9 mouse cellular contexts compared by ENCODE assay signal in genomic region chr12:102339085-102339484, GRCm38 (mm10). TPM values are rescaled to one million over a fixed set of nuclear protein-coding genes. Genes with fewer than 3 reads are reported as not detected.
DNase-seq lines count a peak whose midpoint lies in the region; ATAC-seq and TF ChIP-seq lines count a peak whose summit lies in the region.
"Had no signal": no experiment of that assay in that cellular context is flagged by ENCODE, and none has a peak within 500 bp of the region (broad histone marks: within the 10 kb centered on the region; RNA-seq: fewer than 3 reads in every experiment).

No protein-coding gene starts in this region.

- H3K36me3 ChIP-seq in heart, adult 2 months (ENCODE audit: control insufficient read depth, insufficient read depth, low read length) = no peaks in the 10 kb centered on the region
- no peaks in the 10 kb centered on the region for H3K36me3 ChIP-seq in lung, embryonic 14.5 days (ENCODE audit: insufficient read depth)
- no peaks in the 10 kb centered on the region for H3K36me3 ChIP-seq in forebrain, embryonic 15.5 days

- TF ChIP-seq CTCF in heart, adult 2 months (IDR thresholded peaks at IDR 0.05) = peak; percentile 60
- peak; percentile 44 for TF ChIP-seq CTCF in lung, embryonic 14.5 days (IDR thresholded peaks at IDR 0.05; ENCODE audit: low read depth)

- ATAC-seq in lung, embryonic 14.5 days (ENCODE audit: insufficient read depth) = no peak
- peak; percentile 63 for ATAC-seq in neutrophil, adult 5-6 weeks (ENCODE audit: extremely low read depth, insufficient number of reproducible peaks, low FRiP score, poor library complexity, severe bottlenecking)
- no peak for ATAC-seq in forebrain, embryonic 15.5 days (replicated peaks)

- no peaks in the 10 kb centered on the region for H3K9me3 ChIP-seq in lung, embryonic 14.5 days (ENCODE audit: low read depth, low read length)
- H3K9me3 ChIP-seq in forebrain, embryonic 15.5 days = no peaks in the 10 kb centered on the region

- WGBS in heart, adult 2 months = 59% methylated on average over 2 of the region's 2 CpGs
- WGBS in lung, embryonic 14.5 days = 63% methylated on average over 2 of the region's 2 CpGs
- 71% methylated on average over 2 of the region's 2 CpGs for WGBS in forebrain, embryonic 15.5 days

- no peak for TF ChIP-seq POLR2A in heart, adult 2 months (IDR thresholded peaks at IDR 0.05; ENCODE audit: insufficient read depth, low read depth, low read length)

- no peak for DNase-seq in heart, adult 2 months
- DNase-seq in heart, postnatal 10 days = no peak
- DNase-seq in lung, embryonic 14.5 days = no peak
- DNase-seq in lung, postnatal 10 days = no peak
- peak; percentile 15 for DNase-seq in ZHBTc4 (ENCODE audit: low read depth, low spot score)
- DNase-seq in left cerebral cortex, adult 11 months (ENCODE audit: low spot score) = no peak

- H3K4me1 ChIP-seq in heart, adult 2 months (ENCODE audit: control insufficient read depth, insufficient read depth, low read length) = peaks cover 3% of the 10 kb centered on the region; the same call in 1 of the 2 replicates
- 0 out of 2 replicates have a peak, but pooled peaks cover 5% of the 10 kb centered on the region for H3K4me1 ChIP-seq in lung, embryonic 14.5 days (ENCODE audit: insufficient read depth)
- no peaks in the 10 kb centered on the region for H3K4me1 ChIP-seq in forebrain, embryonic 15.5 days

- H3K4me2 ChIP-seq in lung, embryonic 14.5 days = no peak overlapping the region
- no peak overlapping the region for H3K4me2 ChIP-seq in forebrain, embryonic 15.5 days (replicated peaks)
- H3K4me2 ChIP-seq: heart, embryonic 11.5 days had no signal

- no peak overlapping the region for H3K4me3 ChIP-seq in heart, adult 2 months
- H3K4me3 ChIP-seq in lung, embryonic 14.5 days (ENCODE audit: low read depth, low read length) = no peak overlapping the region
- no peak overlapping the region for H3K4me3 ChIP-seq in forebrain, embryonic 15.5 days

- no peaks in the 10 kb centered on the region for H3K27me3 ChIP-seq in heart, adult 2 months (ENCODE audit: control insufficient read depth, insufficient read depth, low read length)
- H3K27me3 ChIP-seq in lung, embryonic 14.5 days (ENCODE audit: insufficient read depth, low read length) = no peaks in the 10 kb centered on the region
- H3K27me3 ChIP-seq in forebrain, embryonic 15.5 days = no peaks in the 10 kb centered on the region

- TF ChIP-seq EP300 in heart, adult 2 months (IDR thresholded peaks at IDR 0.05; ENCODE audit: insufficient read depth, low read depth, low read length) = no peak

- no peak overlapping the region for H3K27ac ChIP-seq in heart, adult 2 months
- H3K27ac ChIP-seq in lung, embryonic 14.5 days (ENCODE audit: low read depth) = no peak overlapping the region
- H3K27ac ChIP-seq in forebrain, embryonic 15.5 days (replicated peaks) = no peak overlapping the region

- H3K9ac ChIP-seq in heart, adult 2 months (ENCODE audit: low read depth, low read length) = no peak overlapping the region
- no peak overlapping the region for H3K9ac ChIP-seq in lung, embryonic 14.5 days
- no peak overlapping the region for H3K9ac ChIP-seq in forebrain, embryonic 15.5 days (replicated peaks)

- no peaks in the 10 kb centered on the region for H3K79me2 ChIP-seq in heart, adult 2 months (replicated peaks; ENCODE audit: control insufficient read depth, insufficient read depth, low read length)

- intact Hi-C loops in heart, adult 2 months (cut with DNase I) = loop anchor here (5.0 kb wide), 1 partner anchor 82 kb away; no protein-coding TSS in a partner anchor
- intact Hi-C loops in heart, postnatal 10 days (cut with DNase I) = no loop called here

RNA-seq across cellular contexts. Expression of gene Rin3, which starts 56.2 kb away (rescaled TPM):
- total RNA-seq in heart, adult 2 months (2021) = 10 to 100 TPM; 14.7 to 25.3 TPM
- 6.1 and 10.3 TPM in 2 replicates for polyA plus RNA-seq in heart, adult 2 months (2012; rRNA removed)
- 10 to 100 TPM; 21.2 to 27.4 TPM for total RNA-seq in heart, postnatal 10 days (2021)
- polyA plus RNA-seq in lung, embryonic 14.5 days (2014; fragmentation: Nextera tagmentation; extraction: Ambion mirVana) = 14.3 and 15.4 TPM in 2 replicates
- 196 and 218 TPM in 2 replicates for total RNA-seq in neutrophil, adult 5-6 weeks (2017)
- polyA plus RNA-seq in forebrain, embryonic 15.5 days (2015; fragmentation: Nextera tagmentation; extraction: Ambion mirVana) = 1.3 and 1.7 TPM in 2 replicates
